In genomic region chr16:38363256-38363595, GRCm38 (mm10) we compare ENCODE assay signal across 27 mouse cellular contexts. TPM values are rescaled to one million over a fixed set of nuclear protein-coding genes. Genes with fewer than 3 reads are reported as not detected.
DNase-seq lines count a peak whose midpoint lies in the region; ATAC-seq and TF ChIP-seq lines count a peak whose summit lies in the region.
"Had no signal": no experiment of that assay in that cellular context is flagged by ENCODE, and none has a peak within 500 bp of the region (broad histone marks: within the 10 kb centered on the region; RNA-seq: fewer than 3 reads in every experiment).

No protein-coding gene starts in this region.

- intact Hi-C loops in heart, postnatal 36 days (cut with DNase I): no loop called here

- ATAC-seq in heart, postnatal 0 days (ENCODE audit: insufficient read depth, low read depth): no peak
- ATAC-seq in liver, embryonic 13.5 days (ENCODE audit: low read depth): no peak
- no peak for ATAC-seq in forebrain, embryonic 14.5 days
- ATAC-seq: hindbrain, postnatal 0 days; midbrain, embryonic 16.5 days had no signal

- peaks cover 50% of the 10 kb centered on the region for H3K4me1 ChIP-seq in heart, embryonic 10.5 days
- peaks cover 25% of the 10 kb centered on the region for H3K4me1 ChIP-seq in heart, postnatal 0 days (ENCODE audit: control insufficient read depth, insufficient read depth)
- peaks cover 59% of the 10 kb centered on the region for H3K4me1 ChIP-seq in liver, embryonic 13.5 days (replicated peaks)
- H3K4me1 ChIP-seq in forebrain, embryonic 14.5 days (ENCODE audit: control insufficient read depth, insufficient read depth, low read length): no peaks in the 10 kb centered on the region

- DNase-seq in heart, embryonic 10.5 days (ENCODE audit: low spot score): no peak
- DNase-seq in heart, adult 18-20 months: no peak
- DNase-seq in heart, postnatal 0 days (ENCODE audit: low spot score): no peak
- DNase-seq in heart, postnatal 36 days: no peak
- DNase-seq in MEL-GATA-1-ER (ENCODE audit: extremely low read depth, low read depth): peak; percentile 39
- no peak for DNase-seq in liver, embryonic 13.5 days
- DNase-seq in forebrain, embryonic 14.5 days (ENCODE audit: low spot score): no peak
- no peak for DNase-seq in lung, adult 18-20 months
- DNase-seq: adrenal gland, adult 2 months; cerebellum, adult 9-10 months; kidney, adult 8-10 months; kidney, postnatal 36 days; layer of hippocampus, adult 9-11 months; lung, postnatal 36 days; right cerebral cortex, postnatal 25 days had no signal

- TF ChIP-seq CTCF in heart, postnatal 0 days (IDR thresholded peaks at IDR 0.05; ENCODE audit: low read depth): no peak

- TF ChIP-seq EP300 in heart, postnatal 0 days (IDR thresholded peaks at IDR 0.05; ENCODE audit: low read depth): no peak

- peak overlapping the region; percentile 65 for H3K4me3 ChIP-seq in heart, embryonic 10.5 days
- peak overlapping the region; percentile 77 for H3K4me3 ChIP-seq in heart, postnatal 0 days (ENCODE audit: low read depth, low read length)
- H3K4me3 ChIP-seq in liver, embryonic 13.5 days (replicated peaks): no peak overlapping the region
- H3K4me3 ChIP-seq in forebrain, embryonic 14.5 days (ENCODE audit: low read depth, low read length): no peak overlapping the region
- H3K4me3 ChIP-seq: embryonic facial prominence, embryonic 10.5 days; hindbrain, embryonic 10.5 days; liver, embryonic 15.5 days had no signal

- no peaks in the 10 kb centered on the region for H3K9me3 ChIP-seq in heart, embryonic 10.5 days
- no peaks in the 10 kb centered on the region for H3K9me3 ChIP-seq in heart, postnatal 0 days (replicated peaks; ENCODE audit: control insufficient read depth, low read length)
- no peaks in the 10 kb centered on the region for H3K9me3 ChIP-seq in liver, embryonic 13.5 days (replicated peaks)
- H3K9me3 ChIP-seq in forebrain, embryonic 14.5 days (replicated peaks; ENCODE audit: control insufficient read depth, low read length): no peaks in the 10 kb centered on the region
- H3K9me3 ChIP-seq: embryonic facial prominence, embryonic 10.5 days; hindbrain, embryonic 10.5 days; liver, embryonic 15.5 days had no signal

- H3K27me3 ChIP-seq in heart, embryonic 10.5 days (ENCODE audit: insufficient read depth, poor library complexity, severe bottlenecking): no peaks in the 10 kb centered on the region
- H3K27me3 ChIP-seq in heart, postnatal 0 days (ENCODE audit: control insufficient read depth, insufficient read depth, low read length): no peaks in the 10 kb centered on the region
- H3K27me3 ChIP-seq in liver, embryonic 13.5 days: no peaks in the 10 kb centered on the region
- no peaks in the 10 kb centered on the region for H3K27me3 ChIP-seq in forebrain, embryonic 14.5 days (replicated peaks; ENCODE audit: control insufficient read depth, insufficient read depth, low read length)
- H3K27me3 ChIP-seq: liver, embryonic 15.5 days had no signal

- peaks cover 16% of the 10 kb centered on the region for H3K36me3 ChIP-seq in heart, embryonic 10.5 days
- H3K36me3 ChIP-seq in heart, postnatal 0 days (replicated peaks; ENCODE audit: control insufficient read depth, insufficient read depth, low read length): peaks cover 10% of the 10 kb centered on the region
- no peaks in the 10 kb centered on the region for H3K36me3 ChIP-seq in liver, embryonic 13.5 days
- H3K36me3 ChIP-seq in forebrain, embryonic 14.5 days (ENCODE audit: control insufficient read depth, insufficient read depth, low read length): no peaks in the 10 kb centered on the region
- H3K36me3 ChIP-seq: embryonic facial prominence, embryonic 10.5 days; hindbrain, embryonic 10.5 days; liver, embryonic 15.5 days had no signal

- peak overlapping the region; percentile 93 for H3K9ac ChIP-seq in heart, postnatal 0 days (replicated peaks; ENCODE audit: low read depth, low read length)
- H3K9ac ChIP-seq in liver, embryonic 13.5 days: peak overlapping the region; percentile 29; the same call in 1 of the 2 replicates
- H3K9ac ChIP-seq in forebrain, embryonic 14.5 days (ENCODE audit: low read length): no peak overlapping the region
- H3K9ac ChIP-seq: liver, embryonic 15.5 days had no signal

- peak overlapping the region; percentile 72 for H3K4me2 ChIP-seq in heart, postnatal 0 days (ENCODE audit: low read depth, low read length)
- H3K4me2 ChIP-seq in liver, embryonic 13.5 days: no peak overlapping the region; the same call in 1 of the 2 replicates
- no peak overlapping the region for H3K4me2 ChIP-seq in forebrain, embryonic 14.5 days (ENCODE audit: low read length)
- H3K4me2 ChIP-seq: liver, embryonic 15.5 days had no signal

- H3K27ac ChIP-seq in heart, embryonic 10.5 days: peak overlapping the region; percentile 91
- H3K27ac ChIP-seq in heart, postnatal 0 days (ENCODE audit: low read depth): peak overlapping the region; percentile 99
- no peak overlapping the region for H3K27ac ChIP-seq in liver, embryonic 13.5 days
- H3K27ac ChIP-seq in forebrain, embryonic 14.5 days (ENCODE audit: low read depth, low read length): no peak overlapping the region
- H3K27ac ChIP-seq: hindbrain, embryonic 10.5 days; hindbrain, postnatal 0 days had no signal

- 11% methylated on average over 3 of the region's 3 CpGs for WGBS in heart, embryonic 10.5 days
- WGBS in heart, postnatal 0 days: 5% methylated on average over 3 of the region's 3 CpGs
- 32% methylated on average over 3 of the region's 3 CpGs for WGBS in liver, embryonic 13.5 days (ENCODE audit: insufficient replicate concordance)
- 88% methylated on average over 3 of the region's 3 CpGs for WGBS in forebrain, embryonic 14.5 days

RNA-seq across cellular contexts. Expression of gene Popdc2, which starts 1.2 kb away (rescaled TPM):
- polyA plus RNA-seq in heart, embryonic 10.5 days (2016; fragmentation: Nextera tagmentation; extraction: Ambion mirVana): 230 and 378 TPM in 2 replicates
- 100 to 1,000 TPM; 515 to 590 TPM for total RNA-seq in heart, adult 18-20 months (2021)
- total RNA-seq in heart, postnatal 0 days (2014; rRNA removed; ENCODE audit: low replicate concordance): 982 and 1,104 TPM in 2 replicates
- 564 and 675 TPM in 2 replicates for polyA plus RNA-seq in heart, postnatal 0 days (2015; fragmentation: Nextera tagmentation; extraction: Ambion mirVana)
- 100 to 1,000 TPM; 442 to 516 TPM for total RNA-seq in heart, postnatal 36 days (2021)
- polyA plus RNA-seq in liver, embryonic 13.5 days (2015; fragmentation: Nextera tagmentation; extraction: Ambion mirVana): 22.3 and 24.2 TPM in 2 replicates
- polyA plus RNA-seq in forebrain, embryonic 14.5 days (2014; fragmentation: Nextera tagmentation; extraction: Ambion mirVana): 0.17 and 0.51 TPM in 2 replicates

RNA-seq across cellular contexts. Expression of gene Gm21987, which starts 16.4 kb away (rescaled TPM):
- 1.3 and 4.6 TPM in 2 replicates for polyA plus RNA-seq in heart, embryonic 10.5 days (2016; fragmentation: Nextera tagmentation; extraction: Ambion mirVana)
- 1 to 10 TPM in 1 of 2 experiments, not detected in 1; 1.4 TPM for total RNA-seq in heart, adult 18-20 months (2021)
- total RNA-seq in heart, postnatal 0 days (2014; rRNA removed; ENCODE audit: low replicate concordance): not detected in 2 replicates
- 5.1 and 6.2 TPM in 2 replicates for polyA plus RNA-seq in heart, postnatal 0 days (2015; fragmentation: Nextera tagmentation; extraction: Ambion mirVana)
- not detected for total RNA-seq in heart, postnatal 36 days (2021)
- not detected in 2 replicates for polyA plus RNA-seq in liver, embryonic 13.5 days (2015; fragmentation: Nextera tagmentation; extraction: Ambion mirVana)
- not detected in 2 replicates for polyA plus RNA-seq in forebrain, embryonic 14.5 days (2014; fragmentation: Nextera tagmentation; extraction: Ambion mirVana)
- total RNA-seq: common myeloid progenitor, adult 5-6 weeks; gastrocnemius, adult 8-10 months; hindbrain, postnatal 0 days; left cerebral cortex, adult 8-10 months; neutrophil, adult 5-6 weeks had no signal
- polyA plus RNA-seq: adrenal gland, adult 2 months; embryonic facial prominence, embryonic 10.5 days; forebrain, embryonic 11.5 days; hindbrain, embryonic 10.5 days; hindbrain, postnatal 0 days; limb, embryonic 11.5 days; liver, embryonic 15.5 days; midbrain, embryonic 16.5 days; spleen, adult 2 months had no signal

RNA-seq across cellular contexts. Expression of gene Cox17, which starts 16.4 kb away (rescaled TPM):
- 287 and 339 TPM in 2 replicates for polyA plus RNA-seq in heart, embryonic 10.5 days (2016; fragmentation: Nextera tagmentation; extraction: Ambion mirVana)
- 100 to 1,000 TPM; 345 to 380 TPM for total RNA-seq in heart, adult 18-20 months (2021)
- total RNA-seq in heart, postnatal 0 days (2014; rRNA removed; ENCODE audit: low replicate concordance): 84.7 and 177 TPM in 2 replicates
- 579 and 627 TPM in 2 replicates for polyA plus RNA-seq in heart, postnatal 0 days (2015; fragmentation: Nextera tagmentation; extraction: Ambion mirVana)
- total RNA-seq in heart, postnatal 36 days (2021): 100 to 1,000 TPM; 313 to 334 TPM
- polyA plus RNA-seq in liver, embryonic 13.5 days (2015; fragmentation: Nextera tagmentation; extraction: Ambion mirVana): 331 and 350 TPM in 2 replicates
- polyA plus RNA-seq in forebrain, embryonic 14.5 days (2014; fragmentation: Nextera tagmentation; extraction: Ambion mirVana): 107 and 126 TPM in 2 replicates

RNA-seq across cellular contexts. Expression of gene Maats1, which starts 21.3 kb away (rescaled TPM):
- 0.06 and 0.12 TPM in 2 replicates for polyA plus RNA-seq in heart, embryonic 10.5 days (2016; fragmentation: Nextera tagmentation; extraction: Ambion mirVana)
- total RNA-seq in heart, adult 18-20 months (2021): under 1 TPM in 1 of 2 experiments, not detected in 1; 0.13 TPM
- not detected in 2 replicates for total RNA-seq in heart, postnatal 0 days (2014; rRNA removed; ENCODE audit: low replicate concordance)
- 0.10 and 0.15 TPM in 2 replicates for polyA plus RNA-seq in heart, postnatal 0 days (2015; fragmentation: Nextera tagmentation; extraction: Ambion mirVana)
- total RNA-seq in heart, postnatal 36 days (2021): not detected
- 0.05 TPM in 1 of 2 replicates, not detected in the other for polyA plus RNA-seq in liver, embryonic 13.5 days (2015; fragmentation: Nextera tagmentation; extraction: Ambion mirVana)
- polyA plus RNA-seq in forebrain, embryonic 14.5 days (2014; fragmentation: Nextera tagmentation; extraction: Ambion mirVana): 0.71 and 0.83 TPM in 2 replicates
- total RNA-seq: common myeloid progenitor, adult 5-6 weeks; gastrocnemius, adult 8-10 months; neutrophil, adult 5-6 weeks had no signal
- polyA plus RNA-seq: adrenal gland, adult 2 months had no signal

Comparison
In these comparisons a context has a peak if more than half of its experiments do, and no peak if none do; other contexts are left out.
1. H3K27ac ChIP-seq: peak in heart, embryonic 10.5 days (single experiment) and heart, postnatal 0 days (single experiment); none in liver, embryonic 13.5 days (single experiment) and forebrain, embryonic 14.5 days (single experiment).
2. H3K4me3 ChIP-seq: peak in heart, embryonic 10.5 days (single experiment) and heart, postnatal 0 days (single experiment); none in liver, embryonic 13.5 days (single experiment) and forebrain, embryonic 14.5 days (single experiment).
3. RNA of gene Popdc2, which starts 1.2 kb away (polyA plus RNA-seq): 564 to 675 TPM in heart, postnatal 0 days, 230 to 378 TPM in heart, embryonic 10.5 days and 22.3 to 24.2 TPM in liver, embryonic 13.5 days; 0.17 to 0.51 TPM in forebrain, embryonic 14.5 days; every median in the first group is over 10 times any median in the second.